Mouse (Mus musculus) forebrain, embryonic 15.5 days (tissue): Measurements from ENCODE around the gene C4bp. TPM values are rescaled to one million over a fixed set of nuclear protein-coding genes. Genes with fewer than 3 reads are reported as not detected.

ENCODE experiments used
- ATAC-seq: fragments of 200-750 bp; cut with Nextera tagmentation; replicated peaks from 2 replicates; pipeline ENCODE4 v1.8.0; 2017; ENCODE audit warnings: mild to moderate bottlenecking, moderate TSS enrichment, moderate library complexity
- H3K27ac ChIP-seq: fragments of 300-500 bp; sonication (generic); replicated peaks from 2 replicates; pipeline ENCODE4 v1.5.1; 2015; ENCODE audit warnings: mild to moderate bottlenecking, inconsistent platforms
- H3K27me3 ChIP-seq: fragments of 300-500 bp; sonication (generic); 2 replicates; pipeline ENCODE4 v1.6.1; 2015; ENCODE audit warnings: inconsistent platforms
- H3K36me3 ChIP-seq: fragments of 300-500 bp; sonication (generic); 2 replicates; pipeline ENCODE4 v1.6.1; 2015; ENCODE audit warnings: mild to moderate bottlenecking, inconsistent platforms
- H3K4me1 ChIP-seq: fragments of 300-500 bp; sonication (generic); 2 replicates; pipeline ENCODE4 v1.6.1; 2015; ENCODE audit warnings: inconsistent platforms
- H3K4me2 ChIP-seq: fragments of 300-500 bp; sonication (generic); replicated peaks from 2 replicates; pipeline ENCODE4 v1.6.1; 2015; ENCODE audit warnings: mild to moderate bottlenecking, inconsistent platforms
- H3K4me3 ChIP-seq: fragments of 300-500 bp; sonication (generic); 2 replicates; pipeline ENCODE4 v1.5.1; 2015; ENCODE audit warnings: mild to moderate bottlenecking, inconsistent platforms
- H3K9ac ChIP-seq: fragments of 300-500 bp; sonication (generic); replicated peaks from 2 replicates; pipeline ENCODE4 v1.6.1; 2015; ENCODE audit warnings: mild to moderate bottlenecking, inconsistent platforms
- H3K9me3 ChIP-seq: fragments of 300-500 bp; sonication (generic); 2 replicates; pipeline ENCODE4 v1.6.1; 2016; ENCODE audit warnings: inconsistent platforms
- WGBS: fragments of 180-500 bp; shearing (Covaris S2); methylation state at CpG from one replicate; pipeline ENCODE4 v1.1.7; 2015; ENCODE audit warnings: mixed read lengths; 5-methylcytosine and 5-hydroxymethylcytosine counted together
- polyA plus RNA-seq: library from polyadenylated mRNA; unstranded; fragments of >200 nt; fragmentation: Nextera tagmentation; extraction: Ambion mirVana; gene quantifications from 2 replicates; pipeline ENCODE4 v1.2.1, GENCODE M21; 2015

The C4bp gene
- polyA plus RNA-seq, 1 experiment from 2014 or later, result not detected

- Histone ChIP-seq H3K27me3 (no peaks in the 10 kb centered on the region), H3K4me1 (no peaks in the 10 kb centered on the region), H3K4me3 (no peak overlapping the region), H3K4me2 (no peak overlapping the region), H3K9me3 (no peaks in the 10 kb centered on the region), H3K9ac (no peak overlapping the region), H3K36me3 (no peaks in the 10 kb centered on the region), H3K27ac (no peak overlapping the region)
- 49% methylated on average over 4 of the region's 4 CpGs for WGBS
- ATAC-seq, result no peak
Observed at GRCm38 (mm10) chr1:130644103-130644502, 17.3 kb downstream of the C4bp start.

GRCm38 (mm10) chr1:130640967-130641366 is 20.5 kb downstream of the C4bp start:
- Histone ChIP-seq H3K36me3 (no peaks in the 10 kb centered on the region), H3K4me2 (no peak overlapping the region), H3K27ac (no peak overlapping the region), H3K9ac (no peak overlapping the region), H3K27me3 (no peaks in the 10 kb centered on the region), H3K9me3 (no peaks in the 10 kb centered on the region), H3K4me1 (no peaks in the 10 kb centered on the region), H3K4me3 (no peak overlapping the region)
- ATAC-seq, result no peak

DNA sequence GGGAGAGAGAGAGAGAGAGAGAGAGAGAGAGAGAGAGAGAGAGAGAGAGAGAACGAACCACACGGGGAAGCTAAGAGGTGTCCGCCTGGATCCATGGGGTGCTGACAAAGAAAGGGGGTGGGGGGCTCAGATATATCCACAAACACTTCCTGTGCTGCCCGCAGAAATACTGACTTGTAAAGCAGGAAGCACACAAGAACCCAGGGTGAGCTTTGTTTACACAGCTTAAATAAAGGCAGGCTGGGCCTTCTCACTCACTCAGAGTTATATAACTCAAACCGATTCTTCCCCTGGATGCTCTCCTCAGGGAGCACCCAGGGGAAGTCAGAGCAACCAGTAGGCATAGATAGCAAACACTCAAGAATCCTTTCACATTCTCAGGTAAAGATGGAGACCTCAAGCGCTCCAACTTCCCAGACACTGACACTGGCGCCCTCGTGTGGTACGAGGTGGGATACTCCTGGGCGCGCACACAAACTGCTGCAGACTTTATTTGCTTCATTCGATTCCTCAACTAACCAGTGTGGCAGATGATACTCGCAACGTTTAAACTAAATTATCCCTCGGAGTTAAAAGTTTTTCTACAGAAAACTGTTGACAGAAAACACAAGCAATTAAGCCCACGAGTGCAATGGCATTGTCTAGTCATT is 27.5 kb downstream of the C4bp start:
- H3K4me1 ChIP-seq, result no peaks in the 10 kb centered on the region
- H3K27me3 ChIP-seq, result no peaks in the 10 kb centered on the region
- no peaks in the 10 kb centered on the region for H3K36me3 ChIP-seq
- H3K27ac ChIP-seq, result no peak overlapping the region
- WGBS, result 32% methylated on average over 16 of the region's 16 CpGs
- no peak overlapping the region for H3K4me2 ChIP-seq
- no peaks in the 10 kb centered on the region for H3K9me3 ChIP-seq
- peak; percentile 53 for ATAC-seq
- H3K4me3 ChIP-seq, result no peak overlapping the region
- no peak overlapping the region for H3K9ac ChIP-seq

DNA sequence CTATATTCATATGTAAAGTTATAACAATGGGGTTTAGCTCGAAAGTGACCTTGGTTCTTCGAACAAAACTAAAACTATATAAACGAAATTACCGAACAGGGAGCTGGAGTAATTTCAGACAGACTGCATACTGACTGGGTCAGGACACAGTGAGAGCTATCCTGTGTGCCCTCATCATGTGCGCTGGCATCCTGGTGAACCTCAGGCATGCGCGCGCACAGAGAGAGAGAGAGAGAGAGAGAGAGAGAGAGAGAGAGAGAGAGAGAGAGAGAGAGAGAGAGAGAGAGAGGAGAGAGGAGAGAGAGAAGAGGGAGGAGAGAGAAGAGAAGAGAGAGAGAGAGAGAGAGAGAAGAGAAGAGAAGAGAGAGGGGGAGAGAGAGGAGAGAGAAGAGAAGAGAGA is 28.1 kb downstream of the C4bp start:
- Histone ChIP-seq H3K27ac (no peak overlapping the region), H3K4me2 (no peak overlapping the region), H3K36me3 (no peaks in the 10 kb centered on the region), H3K4me3 (no peak overlapping the region), H3K9me3 (no peaks in the 10 kb centered on the region), H3K27me3 (no peaks in the 10 kb centered on the region), H3K9ac (no peak overlapping the region), H3K4me1 (no peaks in the 10 kb centered on the region)
- ATAC-seq, result no peak
- WGBS, result 94% methylated on average over 8 of the region's 8 CpGs

DNA sequence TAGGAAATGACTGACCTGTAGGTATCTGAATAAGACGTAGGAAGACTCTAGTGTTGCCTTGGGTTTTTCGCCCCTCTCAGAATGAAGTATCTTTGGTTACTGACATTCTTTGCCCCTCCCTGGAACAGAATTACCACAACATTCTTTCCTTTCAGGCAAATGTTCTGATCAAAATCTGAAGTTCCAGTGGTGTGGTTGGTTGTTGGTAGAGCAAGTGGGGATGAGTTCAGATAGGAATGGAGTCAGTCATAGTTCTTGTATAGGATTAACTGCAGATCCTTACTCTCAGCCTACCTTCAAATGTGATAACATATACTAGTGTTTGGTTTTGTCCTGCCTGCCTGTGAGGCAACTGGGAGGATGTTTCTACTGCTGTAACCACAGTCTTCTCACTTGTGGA is 31.9 kb downstream of the C4bp start, which contains the start of gene Zp3r:
TSS of gene Zp3r (minus strand) at position 101 of the 400 bp plus-strand sequence.
- Histone ChIP-seq H3K36me3 (no peaks in the 10 kb centered on the region), H3K4me2 (no peak within 1 kb of the TSS), H3K27me3 (no peaks in the 10 kb centered on the region), H3K4me1 (no peaks in the 10 kb centered on the region), H3K9me3 (no peaks in the 10 kb centered on the region), H3K27ac (no peak within 1 kb of the TSS), H3K9ac (no peak within 1 kb of the TSS), H3K4me3 (no peak within 1 kb of the TSS)
- no peak for ATAC-seq
- 92% methylated on average over 2 of the region's 2 CpGs for WGBS

DNA sequence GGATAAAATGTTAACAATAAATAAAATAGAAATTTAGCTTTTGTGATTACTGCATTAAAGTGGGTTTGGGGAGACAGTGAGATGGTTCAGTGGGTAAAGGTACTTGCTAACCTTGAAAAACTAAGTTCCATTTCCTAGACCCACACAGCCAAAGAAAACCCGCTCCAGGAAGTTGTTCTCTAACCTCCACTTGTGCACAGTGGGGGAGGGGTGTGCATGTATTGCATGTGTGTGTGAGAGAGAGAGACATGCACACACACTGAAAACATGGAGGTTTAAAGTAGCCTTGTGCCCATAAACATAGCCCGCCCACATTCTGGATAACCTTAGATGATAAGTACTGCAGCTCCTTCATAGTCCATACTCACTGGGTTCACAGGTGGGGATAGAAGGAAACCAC is 65.1 kb downstream of the C4bp start:
- 94% methylated on average over 2 of the region's 2 CpGs for WGBS

DNA sequence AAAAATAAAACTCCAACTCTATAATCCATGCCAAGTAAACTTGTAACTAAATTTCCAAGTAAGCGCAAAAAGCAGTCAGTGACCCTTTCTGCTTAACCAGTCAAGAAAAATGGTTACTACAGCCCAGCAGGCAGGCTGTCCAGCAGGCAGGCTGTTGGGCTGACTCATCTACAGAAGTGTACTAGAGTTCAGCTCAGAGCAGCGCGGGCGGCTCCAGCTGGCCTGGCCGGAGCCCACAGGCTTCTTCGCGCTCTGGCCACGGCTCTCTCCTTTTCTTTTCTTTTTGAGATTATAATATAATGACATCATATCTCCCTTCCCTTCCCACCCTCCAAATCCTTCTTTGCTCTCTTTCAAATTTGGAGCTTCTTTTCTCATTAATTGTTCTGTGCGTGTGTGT is 72.8 kb downstream of the C4bp start:
- Histone ChIP-seq H3K9me3 (no peaks in the 10 kb centered on the region), H3K36me3 (no peaks in the 10 kb centered on the region), H3K27ac (no peak overlapping the region), H3K27me3 (no peaks in the 10 kb centered on the region), H3K9ac (no peak overlapping the region), H3K4me2 (no peak overlapping the region), H3K4me1 (no peaks in the 10 kb centered on the region), H3K4me3 (no peak overlapping the region)
- WGBS, result 84% methylated on average over 9 of the region's 9 CpGs
- no peak for ATAC-seq

More for the DNA sequence above, 65.1 kb downstream of the C4bp start:
- no peaks in the 10 kb centered on the region for H3K9me3 ChIP-seq
- no peaks in the 10 kb centered on the region for H3K4me1 ChIP-seq
- H3K9ac ChIP-seq, result no peak overlapping the region
- no peaks in the 10 kb centered on the region for H3K36me3 ChIP-seq
- no peak overlapping the region for H3K4me2 ChIP-seq
- H3K27ac ChIP-seq, result no peak overlapping the region
- H3K27me3 ChIP-seq, result no peaks in the 10 kb centered on the region
- H3K4me3 ChIP-seq, result no peak overlapping the region
- ATAC-seq, result no peak

Other genes starting within 250 kb of the C4bp start
- not detected in 2 replicates for gene Cd55b, start 238.6 kb downstream of the C4bp start, polyA plus RNA-seq
- 3.8 and 4.1 TPM in 2 replicates for gene Cd55, start 198.9 kb downstream of the C4bp start, polyA plus RNA-seq
- gene Zp3r, start 32.0 kb downstream of the C4bp start, polyA plus RNA-seq, result not detected in 2 replicates
- gene Gm29427, start 54.2 kb upstream of the C4bp start, polyA plus RNA-seq, result 0.13 TPM in 1 of 2 replicates, not detected in the other
- 19.3 and 20.1 TPM in 2 replicates for gene Yod1, start 55.7 kb upstream of the C4bp start, polyA plus RNA-seq
- 24.9 and 25.6 TPM in 2 replicates for gene Pfkfb2, start 67.6 kb upstream of the C4bp start, polyA plus RNA-seq
- 0.53 and 0.56 TPM in 2 replicates for gene AA986860, start 70.3 kb upstream of the C4bp start, polyA plus RNA-seq
- gene Fcamr, start 139.3 kb upstream of the C4bp start, polyA plus RNA-seq, result not detected in 2 replicates
- gene Pigr, start 165.1 kb upstream of the C4bp start, polyA plus RNA-seq, result not detected in 2 replicates
- not detected in 2 replicates for gene Fcmr, start 204.0 kb upstream of the C4bp start, polyA plus RNA-seq
- gene Il24, start 225.8 kb upstream of the C4bp start, polyA plus RNA-seq, result not detected in 2 replicates
- gene Il20, start 249.8 kb upstream of the C4bp start, polyA plus RNA-seq, result not detected in 2 replicates